Mouse (Mus musculus) liver, embryonic 14.5 days (tissue): ENCODE measurements at regions not wholly inside any gene's neighbourhood (a gene's known extent, or its start where the extent isn't known, plus 50 kb on each side); places are given as distances from the start of the nearest gene placed in this dataset.

Experiments
- CTCF ChIP-seq: IDR thresholded peaks from 2 replicates; pipeline ENCODE4 v1.5.1; 2016; ENCODE audit warnings: antibody characterized with exemption, low read depth, control low read depth
- EP300 ChIP-seq: IDR thresholded peaks from 2 replicates; pipeline ENCODE4 v1.6.1; 2016; ENCODE audit warnings: antibody characterized with exemption, low read depth

- TF ChIP-seq CTCF, result no peak
- TF ChIP-seq EP300, result no peak
Observed at GRCm38 (mm10) chr13:52013182-52013581, 166.7 kb downstream of the Gadd45g start.
